Mouse (Mus musculus) heart, adult 2 months (tissue): Measurements from ENCODE around the gene Olfr5.

Source experiments
- CTCF ChIP-seq: fragments of 200-600 bp; IDR thresholded peaks from 2 replicates; pipeline ENCODE4 v1.8.1; 2022; ENCODE audit warnings: antibody characterized with exemption, mild to moderate bottlenecking, moderate library complexity
- EP300 ChIP-seq: fragments of 200-500 bp; IDR thresholded peaks from 2 replicates; pipeline ENCODE4 v1.6.1; 2011; ENCODE audit warnings: low read depth, low read length, control low read depth; ENCODE audit not compliant: insufficient read depth
- POLR2A ChIP-seq: fragments of 200-500 bp; IDR thresholded peaks from 2 replicates; pipeline ENCODE4 v1.6.1; 2011; ENCODE audit warnings: mild to moderate bottlenecking, low read depth, low read length, control low read depth; ENCODE audit not compliant: insufficient read depth

GRCm38 (mm10) chr7:6526141-6526540 is 39.4 kb upstream of the Olfr5 start:
- TF ChIP-seq CTCF (peak; percentile 46), POLR2A (no peak), EP300 (no peak)
